Mouse (Mus musculus) midbrain, embryonic 14.5 days (tissue): ENCODE data around the gene Ccdc127. TPM values are rescaled to one million over a fixed set of nuclear protein-coding genes. Genes with fewer than 3 reads are reported as not detected.

ENCODE experiments used
- microRNA counts: library from miRNA; unstranded; fragments of <30 nt; microRNA quantifications from one replicate; lab custom pipeline; 2016
- microRNA-seq: library from miRNA; unstranded; fragments of <30 nt; microRNA quantifications from one replicate; pipeline ENCODE4, GENCODE M21; 2016
- polyA plus RNA-seq: library from polyadenylated mRNA; unstranded; fragments of >200 nt; fragmentation: Nextera tagmentation; extraction: Ambion mirVana; gene quantifications from 2 replicates; pipeline ENCODE4 v1.2.1, GENCODE M21; 2014

Gene Ccdc127
- polyA plus RNA-seq, 1 experiment from 2014 or later: 46.2 TPM

MicroRNA genes within 50 kb of the gene (microRNA counts, 519-probe panel; counts per million panel counts)
- not detected for microRNA mmu-miR-692 (lab: Ali Mortazavi, UCI)

Small RNAs within 50 kb of the gene (microRNA-seq; reads per million reads assigned to microRNA genes)
- gene Mir692-3: not detected

Other genes starting within 250 kb of the Ccdc127 start
- 0.17 and 0.36 TPM in 2 replicates for gene Slc9a3, start 228.9 kb upstream of the Ccdc127 start, polyA plus RNA-seq
- 125 and 145 TPM in 2 replicates for gene Exoc3, start 141.6 kb upstream of the Ccdc127 start, polyA plus RNA-seq
- 0.15 and 1.5 TPM in 2 replicates for gene Ahrr, start 58.0 kb upstream of the Ccdc127 start, polyA plus RNA-seq
- gene Pdcd6, start 32.7 kb upstream of the Ccdc127 start, polyA plus RNA-seq: 126 and 131 TPM in 2 replicates
- 153 and 196 TPM in 2 replicates for gene Sdha, start within 50 bp of the Ccdc127 start, polyA plus RNA-seq
- gene Lrrc14b, start 13.7 kb downstream of the Ccdc127 start, polyA plus RNA-seq: not detected in 2 replicates
- gene Zfp72, start 40.5 kb downstream of the Ccdc127 start, polyA plus RNA-seq: 7.3 and 9.3 TPM in 2 replicates
- gene Ftl1-ps1, start 49.4 kb downstream of the Ccdc127 start, polyA plus RNA-seq: 95.1 and 98.2 TPM in 2 replicates
- 14.3 and 15.2 TPM in 2 replicates for gene Zfp825, start 143.7 kb downstream of the Ccdc127 start, polyA plus RNA-seq